Mouse (Mus musculus): ENCODE measurements around the gene Ccdc120.
A peak's percentile ranks its signal among the peaks of the same experiment; 100 is the strongest.

Gene Ccdc120

DNA sequence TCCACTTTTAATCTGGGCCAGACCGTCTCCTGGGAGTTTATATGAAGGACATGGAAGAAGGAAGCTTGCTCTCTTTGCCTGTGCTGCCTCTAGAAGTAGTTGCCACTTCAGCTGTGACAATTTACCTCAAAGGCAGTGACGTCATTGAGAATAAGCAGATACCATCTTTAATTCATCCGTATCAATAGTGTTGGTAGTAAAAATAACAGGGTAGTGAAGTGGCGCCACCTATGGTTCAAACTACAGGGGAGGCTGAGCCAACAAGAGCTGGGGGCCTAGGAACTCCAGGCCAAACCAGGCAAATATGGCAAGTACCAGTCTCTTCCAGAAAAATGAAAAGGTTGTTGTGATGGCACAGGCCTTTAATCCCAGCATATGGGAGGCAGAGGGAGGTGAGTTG lies 57.8 kb downstream of the Ccdc120 start:
- DNase-seq = peak; percentile 36

DNA sequence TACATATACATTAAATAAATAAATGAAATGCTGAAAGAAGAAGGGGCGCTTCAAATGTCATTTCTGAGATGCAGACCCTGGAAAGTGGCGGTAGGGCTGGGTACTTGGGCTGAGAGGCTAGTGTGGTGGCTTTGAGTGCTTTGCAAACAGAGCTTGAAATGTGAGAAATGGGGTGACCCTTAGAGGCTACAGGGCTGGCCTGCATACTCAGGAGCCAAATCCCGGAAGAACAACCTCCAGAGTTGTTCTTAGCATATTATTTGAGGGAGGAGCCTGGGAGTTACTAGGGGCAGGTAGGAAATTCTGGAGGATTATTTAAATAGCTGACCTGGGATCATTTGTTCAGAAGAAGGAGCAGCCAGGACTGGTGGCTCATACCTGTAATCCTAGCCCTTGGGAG lies 60.2 kb downstream of the Ccdc120 start:
- DNase-seq = no peak

DNA sequence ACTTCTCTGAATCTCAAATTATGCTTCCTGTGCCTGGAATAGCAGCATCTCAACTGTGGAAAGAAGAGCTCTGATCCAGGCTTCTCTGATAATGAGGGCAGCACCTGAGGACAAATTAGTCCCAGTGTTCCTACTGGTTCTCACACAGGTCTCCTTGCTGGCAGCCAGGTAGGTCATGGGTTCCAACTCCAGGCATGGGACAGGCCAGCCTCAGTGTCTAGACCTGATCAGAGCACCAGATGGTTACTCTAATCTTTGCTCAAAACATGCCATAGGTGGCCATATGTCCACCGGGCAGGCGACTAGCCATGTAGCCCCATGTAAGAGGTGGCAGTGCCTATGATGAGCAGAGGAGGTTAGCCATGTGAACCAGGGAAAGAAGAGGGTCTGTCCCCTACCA lies 62.4 kb downstream of the Ccdc120 start:
- DNase-seq = no peak
